Mouse (Mus musculus) heart, embryonic 16.5 days (tissue): ENCODE measurements at regions not wholly inside any gene's neighbourhood (a gene's known extent, or its start where the extent isn't known, plus 50 kb on each side); places are given as distances from the start of the nearest gene placed in this dataset.

Experiments used
- ATAC-seq: fragments of 200-750 bp; cut with Nextera tagmentation; replicated peaks from 2 replicates; pipeline ENCODE4 v1.8.0; 2017; ENCODE audit warnings: moderate number of reproducible peaks; ENCODE audit not compliant: insufficient read depth, low FRiP score; ENCODE audit errors: extremely low read depth
- H3K27ac ChIP-seq: fragments of 300-500 bp; sonication (generic); 2 replicates; pipeline ENCODE4 v1.5.1; 2014; ENCODE audit warnings: mild to moderate bottlenecking, low read length, control low read depth, moderate library complexity
- H3K27me3 ChIP-seq: fragments of 300-500 bp; sonication (generic); 2 replicates; pipeline ENCODE4 v1.6.1; 2014; ENCODE audit warnings: low read length, mixed read lengths; ENCODE audit not compliant: control insufficient read depth, insufficient read depth
- H3K36me3 ChIP-seq: fragments of 300-500 bp; sonication (generic); 2 replicates; pipeline ENCODE4 v1.6.1; 2014; ENCODE audit not compliant: control insufficient read depth, insufficient read depth
- H3K4me1 ChIP-seq: fragments of 300-500 bp; sonication (generic); 2 replicates; pipeline ENCODE4 v1.6.1; 2014; ENCODE audit warnings: low read length, mixed read lengths; ENCODE audit not compliant: control insufficient read depth, insufficient read depth
- H3K4me2 ChIP-seq: fragments of 300-500 bp; sonication (generic); 2 replicates; pipeline ENCODE4 v1.6.1; 2014; ENCODE audit warnings: low read depth, mild to moderate bottlenecking, control low read depth, low read length
- H3K4me3 ChIP-seq: fragments of 300-500 bp; sonication (generic); 2 replicates; pipeline ENCODE4 v1.5.1; 2014; ENCODE audit warnings: mild to moderate bottlenecking, control low read depth, low read length
- H3K9ac ChIP-seq: fragments of 300-500 bp; sonication (generic); 2 replicates; pipeline ENCODE4 v1.6.1; 2014; ENCODE audit warnings: low read length, control low read depth
- H3K9me3 ChIP-seq: fragments of 300-500 bp; sonication (generic); replicated peaks from 2 replicates; pipeline ENCODE4 v1.6.1; 2016; ENCODE audit warnings: low read length; ENCODE audit not compliant: control insufficient read depth
- WGBS: fragments of 180-500 bp; shearing (Covaris S2); extraction: QIAGEN DNeasy Blood & Tissue Kit; methylation state at CpG from one replicate; pipeline ENCODE4 v1.1.7; 2014; 5-methylcytosine and 5-hydroxymethylcytosine counted together

GRCm38 (mm10) chr14:86171118-86171517, 969.9 kb downstream of the Diaph3 start:
- H3K4me1 ChIP-seq = peaks cover 2% of the 10 kb centered on the region; the same call in 1 of the 2 replicates
- no peak overlapping the region for H3K9ac ChIP-seq
- H3K27me3 ChIP-seq = no peaks in the 10 kb centered on the region
- no peaks in the 10 kb centered on the region for H3K9me3 ChIP-seq
- ATAC-seq = peak; percentile 70
- no peak overlapping the region for H3K4me2 ChIP-seq
- no peak overlapping the region for H3K4me3 ChIP-seq
- H3K27ac ChIP-seq = no peak overlapping the region
- WGBS = 19% methylated on average over 1 of the region's 1 CpGs
- H3K36me3 ChIP-seq = no peaks in the 10 kb centered on the region

GRCm38 (mm10) chr14:86159151-86159550, 981.9 kb downstream of the Diaph3 start:
- Histone ChIP-seq H3K4me1 (no peaks in the 10 kb centered on the region), H3K4me2 (no peak overlapping the region), H3K27ac (no peak overlapping the region), H3K9ac (no peak overlapping the region), H3K27me3 (no peaks in the 10 kb centered on the region), H3K4me3 (no peak overlapping the region), H3K9me3 (no peaks in the 10 kb centered on the region), H3K36me3 (no peaks in the 10 kb centered on the region)
- WGBS = 78% methylated on average over 10 of the region's 10 CpGs
- ATAC-seq = no peak

- no peak overlapping the region for H3K4me3 ChIP-seq
- no peak overlapping the region for H3K9ac ChIP-seq
- no peak overlapping the region for H3K4me2 ChIP-seq
- H3K27me3 ChIP-seq = no peaks in the 10 kb centered on the region
- H3K36me3 ChIP-seq = no peaks in the 10 kb centered on the region
- no peak for ATAC-seq
- no peaks in the 10 kb centered on the region for H3K9me3 ChIP-seq
- no peaks in the 10 kb centered on the region for H3K4me1 ChIP-seq
- 94% methylated on average over 3 of the region's 3 CpGs for WGBS
- H3K27ac ChIP-seq = no peak overlapping the region
Measured at GRCm38 (mm10) chr14:86154688-86155087, 986.3 kb downstream of the Diaph3 start.

GRCm38 (mm10) chr14:86151276-86151675, 989.8 kb downstream of the Diaph3 start:
- ATAC-seq = no peak
- H3K4me3 ChIP-seq = no peak overlapping the region
- H3K9me3 ChIP-seq = no peaks in the 10 kb centered on the region
- no peaks in the 10 kb centered on the region for H3K4me1 ChIP-seq
- no peaks in the 10 kb centered on the region for H3K27me3 ChIP-seq
- no peak overlapping the region for H3K27ac ChIP-seq
- 89% methylated on average over 1 of the region's 1 CpGs for WGBS
- no peak overlapping the region for H3K9ac ChIP-seq
- H3K4me2 ChIP-seq = no peak overlapping the region
- H3K36me3 ChIP-seq = no peaks in the 10 kb centered on the region

- no peak overlapping the region for H3K27ac ChIP-seq
- no peak overlapping the region for H3K4me3 ChIP-seq
- no peak overlapping the region for H3K9ac ChIP-seq
- H3K9me3 ChIP-seq = no peaks in the 10 kb centered on the region
- H3K4me2 ChIP-seq = no peak overlapping the region
- 94% methylated on average over 3 of the region's 3 CpGs for WGBS
- ATAC-seq = no peak
- no peaks in the 10 kb centered on the region for H3K4me1 ChIP-seq
- H3K36me3 ChIP-seq = no peaks in the 10 kb centered on the region
- no peaks in the 10 kb centered on the region for H3K27me3 ChIP-seq
Measured at GRCm38 (mm10) chr14:86150329-86150866, 990.6 kb downstream of the Diaph3 start.

- WGBS = 31% methylated on average over 4 of the region's 4 CpGs
- H3K4me3 ChIP-seq = no peak overlapping the region
- peaks cover 7% of the 10 kb centered on the region; the same call in 1 of the 2 replicates for H3K4me1 ChIP-seq
- no peaks in the 10 kb centered on the region for H3K27me3 ChIP-seq
- ATAC-seq = peak; percentile 72
- no peaks in the 10 kb centered on the region for H3K36me3 ChIP-seq
- no peaks in the 10 kb centered on the region for H3K9me3 ChIP-seq
- no peak overlapping the region for H3K9ac ChIP-seq
- H3K4me2 ChIP-seq = no peak overlapping the region
- H3K27ac ChIP-seq = peak overlapping the region; percentile 34
Measured at GRCm38 (mm10) chr14:86115254-86116057, 1025.6 kb downstream of the Diaph3 start.

- Histone ChIP-seq H3K27ac (no peak overlapping the region), H3K4me2 (no peak overlapping the region), H3K36me3 (no peaks in the 10 kb centered on the region), H3K9me3 (no peaks in the 10 kb centered on the region), H3K27me3 (no peaks in the 10 kb centered on the region), H3K9ac (no peak overlapping the region), H3K4me1 (no peaks in the 10 kb centered on the region), H3K4me3 (no peak overlapping the region)
- ATAC-seq = no peak
- 57% methylated on average over 1 of the region's 1 CpGs for WGBS
Measured at GRCm38 (mm10) chr14:86101497-86101896, 1039.5 kb downstream of the Diaph3 start.

GRCm38 (mm10) chr14:86070313-86071100, 1070.5 kb downstream of the Diaph3 start:
- no peak overlapping the region for H3K27ac ChIP-seq
- no peak overlapping the region for H3K4me3 ChIP-seq
- no peak overlapping the region for H3K9ac ChIP-seq
- no peaks in the 10 kb centered on the region for H3K4me1 ChIP-seq
- H3K27me3 ChIP-seq = no peaks in the 10 kb centered on the region
- H3K36me3 ChIP-seq = no peaks in the 10 kb centered on the region
- H3K4me2 ChIP-seq = no peak overlapping the region
- WGBS = 61% methylated on average over 6 of the region's 6 CpGs
- no peak for ATAC-seq
- H3K9me3 ChIP-seq = no peaks in the 10 kb centered on the region

GRCm38 (mm10) chr14:86069329-86069728, 1071.7 kb downstream of the Diaph3 start:
- H3K4me3 ChIP-seq = no peak overlapping the region
- H3K27me3 ChIP-seq = no peaks in the 10 kb centered on the region
- no peak overlapping the region for H3K4me2 ChIP-seq
- H3K27ac ChIP-seq = no peak overlapping the region
- ATAC-seq = no peak
- H3K9ac ChIP-seq = no peak overlapping the region
- 45% methylated on average over 1 of the region's 1 CpGs for WGBS
- no peaks in the 10 kb centered on the region for H3K4me1 ChIP-seq
- no peaks in the 10 kb centered on the region for H3K36me3 ChIP-seq
- H3K9me3 ChIP-seq = no peaks in the 10 kb centered on the region
